Mouse (Mus musculus): ENCODE measurements at regions not wholly inside any gene's neighbourhood (a gene's known extent, or its start where the extent isn't known, plus 50 kb on each side); places are given as distances from the start of the nearest gene placed in this dataset.
"Not testable (repeated sequence)": the region's sequence is repeated elsewhere in the genome, so short reads cannot be mapped to it uniquely, and the experiment has no call there.

GRCm38 (mm10) chr3:96350985-96351384, 57.2 kb upstream of the Fcgr1 start:
- not testable (repeated sequence) for TF ChIP-seq CTCF, EP300 (IDR thresholded peaks at IDR 0.05)
